Mouse (Mus musculus) neural tube, embryonic 12.5 days (tissue): ENCODE results near the gene Cnpy1. TPM values are rescaled to one million over a fixed set of nuclear protein-coding genes. Genes with fewer than 3 reads are reported as not detected.

Experiments
- ATAC-seq: fragments of 200-750 bp; cut with Nextera tagmentation; 2 replicates; pipeline ENCODE4 v1.8.0; 2017; ENCODE audit warnings: low read depth, mild to moderate bottlenecking, moderate TSS enrichment, moderate library complexity; ENCODE audit not compliant: low FRiP score
- H3K27ac ChIP-seq: fragments of 300-500 bp; sonication (generic); 2 replicates; pipeline ENCODE4 v1.5.1; 2016
- H3K27me3 ChIP-seq: fragments of 300-500 bp; sonication (generic); replicated peaks from 2 replicates; pipeline ENCODE4 v1.6.1; 2016; ENCODE audit warnings: mild to moderate bottlenecking
- H3K36me3 ChIP-seq: fragments of 300-500 bp; sonication (generic); 2 replicates; pipeline ENCODE4 v1.6.1; 2016; ENCODE audit warnings: mild to moderate bottlenecking
- H3K4me1 ChIP-seq: fragments of 300-500 bp; sonication (generic); 2 replicates; pipeline ENCODE4 v1.6.1; 2016
- H3K4me2 ChIP-seq: fragments of 300-500 bp; sonication (generic); replicated peaks from 2 replicates; pipeline ENCODE4 v1.6.1; 2016; ENCODE audit warnings: mild to moderate bottlenecking
- H3K4me3 ChIP-seq: fragments of 300-500 bp; sonication (generic); 2 replicates; pipeline ENCODE4 v1.5.1; 2016
- H3K9ac ChIP-seq: fragments of 300-500 bp; sonication (generic); 2 replicates; pipeline ENCODE4 v1.6.1; 2016; ENCODE audit warnings: mild to moderate bottlenecking
- H3K9me3 ChIP-seq: fragments of 300-500 bp; sonication (generic); 2 replicates; pipeline ENCODE4 v1.6.1; 2016; ENCODE audit warnings: mild to moderate bottlenecking
- WGBS: fragments of 180-500 bp; shearing (Covaris S2); methylation state at CpG from one replicate; pipeline ENCODE4 v1.1.7; 2016; 5-methylcytosine and 5-hydroxymethylcytosine counted together
- polyA plus RNA-seq: library from polyadenylated mRNA; unstranded; fragments of >200 nt; fragmentation: Nextera tagmentation; extraction: Ambion mirVana; gene quantifications from 2 replicates; pipeline ENCODE4 v1.2.1, GENCODE M21; 2016

The Cnpy1 gene
- polyA plus RNA-seq = 8.0 and 8.7 TPM in 2 replicates

- Histone ChIP-seq H3K9me3 (no peaks in the 10 kb centered on the region), H3K9ac (no peak within 1 kb of the TSS), H3K4me2 (no peak within 1 kb of the TSS), H3K27ac (no peak within 1 kb of the TSS), H3K36me3 (no peaks in the 10 kb centered on the region), H3K4me1 (no peaks in the 10 kb centered on the region), H3K27me3 (no peaks in the 10 kb centered on the region; the same call in 1 of the 2 replicates), H3K4me3 (no peak within 1 kb of the TSS)
- WGBS = 70% methylated on average over 11 of the region's 11 CpGs
- no peak for ATAC-seq
These were observed at the start of gene Cnpy1 for GRCm38 (mm10) chr5:28245574-28245973. Cnpy1 (minus strand) TSS chr5:28245806.

GRCm38 (mm10) chr5:28293990-28294389 is 48.4 kb upstream of the Cnpy1 start:
- 9% methylated on average over 6 of the region's 6 CpGs for WGBS
- no peaks in the 10 kb centered on the region; the same call in 1 of the 2 replicates for H3K4me1 ChIP-seq

GRCm38 (mm10) chr5:28292281-28292680 is 46.7 kb upstream of the Cnpy1 start:
- no peaks in the 10 kb centered on the region; the same call in 1 of the 2 replicates for H3K4me1 ChIP-seq
- no peak overlapping the region for H3K27ac ChIP-seq
- ATAC-seq = no peak
- H3K4me3 ChIP-seq = no peak overlapping the region
- H3K9ac ChIP-seq = no peak overlapping the region
- 0 out of 2 replicates have a peak, but pooled peaks cover 4% of the 10 kb centered on the region for H3K27me3 ChIP-seq
- H3K36me3 ChIP-seq = no peaks in the 10 kb centered on the region
- no peak overlapping the region for H3K4me2 ChIP-seq
- no peaks in the 10 kb centered on the region for H3K9me3 ChIP-seq
- 25% methylated on average over 3 of the region's 3 CpGs for WGBS

More at GRCm38 (mm10) chr5:28293990-28294389, 48.4 kb upstream of the Cnpy1 start:
- ATAC-seq = no peak
- Histone ChIP-seq H3K9ac (no peak overlapping the region), H3K36me3 (no peaks in the 10 kb centered on the region), H3K9me3 (no peaks in the 10 kb centered on the region), H3K4me3 (no peak overlapping the region), H3K27me3 (0 out of 2 replicates have a peak, but pooled peaks cover 4% of the 10 kb centered on the region), H3K27ac (no peak overlapping the region), H3K4me2 (no peak overlapping the region)

GRCm38 (mm10) chr5:28291118-28291850 is 45.7 kb upstream of the Cnpy1 start:
- WGBS = 78% methylated on average over 5 of the region's 5 CpGs
- Histone ChIP-seq H3K9ac (no peak overlapping the region), H3K27ac (no peak overlapping the region), H3K4me2 (no peak overlapping the region), H3K9me3 (no peaks in the 10 kb centered on the region), H3K27me3 (0 out of 2 replicates have a peak, but pooled peaks cover 4% of the 10 kb centered on the region), H3K36me3 (no peaks in the 10 kb centered on the region), H3K4me3 (no peak overlapping the region), H3K4me1 (no peaks in the 10 kb centered on the region; the same call in 1 of the 2 replicates)
- ATAC-seq = no peak

- H3K4me3 ChIP-seq = no peak overlapping the region
- no peaks in the 10 kb centered on the region for H3K9me3 ChIP-seq
- ATAC-seq = no peak
- H3K36me3 ChIP-seq = no peaks in the 10 kb centered on the region
- H3K4me1 ChIP-seq = no peaks in the 10 kb centered on the region; the same call in 1 of the 2 replicates
- WGBS = 26% methylated on average over 1 of the region's 1 CpGs
- 0 out of 2 replicates have a peak, but pooled peaks cover 4% of the 10 kb centered on the region for H3K27me3 ChIP-seq
- H3K27ac ChIP-seq = no peak overlapping the region
- no peak overlapping the region for H3K9ac ChIP-seq
- no peak overlapping the region for H3K4me2 ChIP-seq
These were observed 45.0 kb upstream of the Cnpy1 start for GRCm38 (mm10) chr5:28290630-28291029.

- H3K9me3 ChIP-seq = no peaks in the 10 kb centered on the region
- no peak overlapping the region for H3K27ac ChIP-seq
- H3K27me3 ChIP-seq = 0 out of 2 replicates have a peak, but pooled peaks cover 4% of the 10 kb centered on the region
- no peak overlapping the region for H3K4me3 ChIP-seq
- no peaks in the 10 kb centered on the region; the same call in 1 of the 2 replicates for H3K4me1 ChIP-seq
- no peak overlapping the region for H3K9ac ChIP-seq
- ATAC-seq = no peak
- H3K36me3 ChIP-seq = no peaks in the 10 kb centered on the region
- WGBS = 69% methylated on average over 3 of the region's 3 CpGs
- H3K4me2 ChIP-seq = no peak overlapping the region
These were observed 43.5 kb upstream of the Cnpy1 start for GRCm38 (mm10) chr5:28289111-28289510.

- Histone ChIP-seq H3K9me3 (no peaks in the 10 kb centered on the region), H3K27ac (no peak overlapping the region), H3K36me3 (no peaks in the 10 kb centered on the region), H3K4me3 (no peak overlapping the region), H3K27me3 (no peaks in the 10 kb centered on the region), H3K4me1 (no peaks in the 10 kb centered on the region), H3K4me2 (no peak overlapping the region), H3K9ac (no peak overlapping the region)
- 66% methylated on average over 2 of the region's 2 CpGs for WGBS
- ATAC-seq = no peak
These were observed 31.7 kb upstream of the Cnpy1 start for GRCm38 (mm10) chr5:28277279-28277678.

GRCm38 (mm10) chr5:28272836-28273235 is 27.2 kb upstream of the Cnpy1 start:
- H3K27ac ChIP-seq = no peak overlapping the region
- H3K4me2 ChIP-seq = no peak overlapping the region
- no peaks in the 10 kb centered on the region for H3K9me3 ChIP-seq
- no peaks in the 10 kb centered on the region for H3K27me3 ChIP-seq
- no peak overlapping the region for H3K9ac ChIP-seq
- WGBS = 87% methylated on average over 2 of the region's 2 CpGs
- no peak for ATAC-seq
- H3K36me3 ChIP-seq = no peaks in the 10 kb centered on the region
- H3K4me3 ChIP-seq = no peak overlapping the region
- H3K4me1 ChIP-seq = no peaks in the 10 kb centered on the region

- Histone ChIP-seq H3K9ac (no peak overlapping the region), H3K36me3 (no peaks in the 10 kb centered on the region), H3K9me3 (no peaks in the 10 kb centered on the region), H3K4me1 (no peaks in the 10 kb centered on the region), H3K4me3 (no peak overlapping the region), H3K27ac (no peak overlapping the region), H3K27me3 (no peaks in the 10 kb centered on the region), H3K4me2 (no peak overlapping the region)
- 65% methylated on average over 6 of the region's 6 CpGs for WGBS
- ATAC-seq = no peak
These were observed 23.9 kb upstream of the Cnpy1 start for GRCm38 (mm10) chr5:28269469-28269991.

- H3K36me3 ChIP-seq = no peaks in the 10 kb centered on the region
- H3K27ac ChIP-seq = no peak overlapping the region
- H3K4me2 ChIP-seq = no peak overlapping the region
- WGBS = 56% methylated on average over 2 of the region's 2 CpGs
- no peaks in the 10 kb centered on the region for H3K4me1 ChIP-seq
- no peaks in the 10 kb centered on the region for H3K27me3 ChIP-seq
- no peak overlapping the region for H3K4me3 ChIP-seq
- no peak overlapping the region for H3K9ac ChIP-seq
- no peak for ATAC-seq
- no peaks in the 10 kb centered on the region for H3K9me3 ChIP-seq
These were observed 22.0 kb upstream of the Cnpy1 start for GRCm38 (mm10) chr5:28267576-28267975.

- Histone ChIP-seq H3K9me3 (no peaks in the 10 kb centered on the region), H3K4me3 (no peak overlapping the region)
These were observed 20.0 kb upstream of the Cnpy1 start for GRCm38 (mm10) chr5:28265653-28266052.

GRCm38 (mm10) chr5:28263852-28264251 is 18.2 kb upstream of the Cnpy1 start:
- H3K27ac ChIP-seq = no peak overlapping the region
- H3K4me1 ChIP-seq = no peaks in the 10 kb centered on the region
- no peaks in the 10 kb centered on the region for H3K27me3 ChIP-seq
- no peaks in the 10 kb centered on the region for H3K36me3 ChIP-seq
- no peak overlapping the region for H3K4me2 ChIP-seq
- H3K9me3 ChIP-seq = no peaks in the 10 kb centered on the region
- ATAC-seq = no peak
- H3K4me3 ChIP-seq = no peak overlapping the region
- H3K9ac ChIP-seq = no peak overlapping the region
- WGBS = 15% methylated on average over 1 of the region's 1 CpGs

More at GRCm38 (mm10) chr5:28265653-28266052, 20.0 kb upstream of the Cnpy1 start:
- no peaks in the 10 kb centered on the region for H3K27me3 ChIP-seq
- H3K4me2 ChIP-seq = no peak overlapping the region
- no peaks in the 10 kb centered on the region for H3K4me1 ChIP-seq
- no peaks in the 10 kb centered on the region for H3K36me3 ChIP-seq
- H3K9ac ChIP-seq = no peak overlapping the region
- no peak for ATAC-seq
- no peak overlapping the region for H3K27ac ChIP-seq
